Mouse (Mus musculus): ENCODE measurements at regions not wholly inside any gene's neighbourhood (a gene's known extent, or its start where the extent isn't known, plus 50 kb on each side); places are given as distances from the start of the nearest gene placed in this dataset.
A peak's percentile ranks its signal among the peaks of the same experiment; 100 is the strongest.

DNA sequence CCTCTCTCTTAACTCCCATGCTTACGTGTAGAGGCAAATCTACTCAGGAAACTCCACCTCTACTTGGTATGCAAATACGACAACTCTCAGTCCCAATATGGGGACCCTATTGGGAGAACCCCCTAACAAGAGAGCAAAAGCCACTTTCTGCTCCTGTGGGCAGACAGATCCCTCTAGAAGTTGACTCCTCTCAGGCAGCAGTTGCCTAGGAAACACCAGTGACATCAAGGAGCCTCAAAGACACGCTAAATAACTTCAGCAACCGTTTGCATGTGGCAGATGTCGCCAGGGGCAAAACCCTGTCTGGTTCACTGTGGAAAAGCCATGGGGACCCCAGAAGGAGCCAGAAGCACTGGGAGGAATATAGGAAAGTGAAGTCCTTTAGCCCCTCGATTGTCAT is 147.5 kb downstream of the Rybp start:
- Histone ChIP-seq H3K4me1 (replicated peaks) (peaks cover 41% of the 10 kb centered on the region), H3K9me3 (no peaks in the 10 kb centered on the region), H3K4me3 (replicated peaks) (no peak overlapping the region), H3K36me3 (no peaks in the 10 kb centered on the region), H3K27me3 (peaks cover 24% of the 10 kb centered on the region), H3K9ac (replicated peaks) (no peak overlapping the region), H3K27ac (no peak overlapping the region), H3K4me2 (replicated peaks) (no peak overlapping the region)
- WGBS: 27% methylated on average over 6 of the region's 6 CpGs
- ATAC-seq: no peak; the same call in 1 of the 2 replicates

DNA sequence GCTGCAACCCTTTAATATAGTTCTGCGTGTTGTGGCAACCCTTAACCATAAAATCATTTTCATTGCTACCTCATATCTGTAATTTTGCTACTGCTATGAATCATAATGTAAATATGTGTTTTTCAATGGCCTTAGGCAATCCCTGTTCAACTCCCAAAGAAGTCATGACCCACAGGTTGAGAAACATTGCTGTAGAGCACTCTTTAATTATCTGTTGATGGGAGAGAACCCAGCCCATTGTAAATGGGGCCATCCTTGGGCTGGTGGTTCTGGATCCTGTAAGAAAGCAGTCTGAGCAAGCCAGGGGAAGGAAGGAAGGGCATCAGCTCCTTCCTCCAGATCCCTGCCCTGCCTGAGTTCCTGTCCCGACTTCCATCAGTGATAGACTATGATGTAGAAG is 148.6 kb downstream of the Rybp start:
- Histone ChIP-seq H3K9ac (replicated peaks) (no peak overlapping the region), H3K9me3 (no peaks in the 10 kb centered on the region), H3K4me3 (replicated peaks) (no peak overlapping the region), H3K4me2 (replicated peaks) (no peak overlapping the region), H3K4me1 (replicated peaks) (peaks cover 40% of the 10 kb centered on the region), H3K27me3 (peaks cover 24% of the 10 kb centered on the region), H3K36me3 (no peaks in the 10 kb centered on the region), H3K27ac (no peak overlapping the region)
- no peak for ATAC-seq
- WGBS: 96% methylated on average over 2 of the region's 2 CpGs

DNA sequence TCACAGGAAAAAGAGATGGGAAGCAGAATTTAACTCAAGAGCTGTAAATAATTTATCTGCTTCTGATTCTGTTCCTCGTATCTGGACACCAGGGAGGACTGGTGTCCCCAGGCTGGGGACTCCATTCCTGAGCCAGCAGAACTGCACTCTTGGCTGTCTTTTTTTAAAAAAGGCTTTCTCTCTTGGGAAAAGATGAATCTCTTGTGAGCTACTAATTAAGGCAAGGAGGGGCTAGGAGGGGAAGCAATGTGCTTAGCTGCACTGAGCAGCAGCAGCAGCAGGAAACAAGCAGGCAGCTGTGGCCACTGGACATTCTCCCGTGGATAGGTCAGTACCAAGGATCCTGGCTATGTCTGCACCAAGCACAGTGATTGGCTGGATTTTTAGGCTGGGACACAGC is 152.1 kb downstream of the Rybp start:
- no peak overlapping the region for H3K9ac ChIP-seq (replicated peaks)
- H3K4me3 ChIP-seq (replicated peaks): no peak overlapping the region
- 31% methylated on average over 2 of the region's 2 CpGs for WGBS

GRCm38 (mm10) chr6:100133970-100134369 is 153.3 kb downstream of the Rybp start:
- Histone ChIP-seq H3K27ac (no peak overlapping the region), H3K36me3 (no peaks in the 10 kb centered on the region), H3K4me3 (replicated peaks) (no peak overlapping the region), H3K27me3 (peaks cover 16% of the 10 kb centered on the region; the same call in 1 of the 2 replicates), H3K4me1 (replicated peaks) (peaks cover 26% of the 10 kb centered on the region), H3K9ac (replicated peaks) (no peak overlapping the region), H3K4me2 (replicated peaks) (no peak overlapping the region), H3K9me3 (no peaks in the 10 kb centered on the region)
- ATAC-seq: peak; percentile 53
- WGBS: 47% methylated on average over 9 of the region's 9 CpGs

More for the DNA sequence above, 152.1 kb downstream of the Rybp start:
- Histone ChIP-seq H3K27ac (no peak overlapping the region), H3K4me2 (replicated peaks) (no peak overlapping the region), H3K9me3 (no peaks in the 10 kb centered on the region), H3K27me3 (peaks cover 16% of the 10 kb centered on the region; the same call in 1 of the 2 replicates), H3K4me1 (replicated peaks) (peaks cover 36% of the 10 kb centered on the region), H3K36me3 (no peaks in the 10 kb centered on the region)
- ATAC-seq: no peak

GRCm38 (mm10) chr6:100132916-100133600 is 154.2 kb downstream of the Rybp start:
- Histone ChIP-seq H3K9ac (replicated peaks) (no peak overlapping the region), H3K9me3 (no peaks in the 10 kb centered on the region), H3K27me3 (peaks cover 20% of the 10 kb centered on the region; the same call in 1 of the 2 replicates), H3K36me3 (no peaks in the 10 kb centered on the region), H3K4me3 (replicated peaks) (no peak overlapping the region), H3K4me2 (replicated peaks) (no peak overlapping the region), H3K27ac (peak overlapping the region; percentile 58; the same call in 1 of the 2 replicates), H3K4me1 (replicated peaks) (peaks cover 28% of the 10 kb centered on the region)
- 40% methylated on average over 4 of the region's 4 CpGs for WGBS
- peak; percentile 68; the same call in 1 of the 2 replicates for ATAC-seq

DNA sequence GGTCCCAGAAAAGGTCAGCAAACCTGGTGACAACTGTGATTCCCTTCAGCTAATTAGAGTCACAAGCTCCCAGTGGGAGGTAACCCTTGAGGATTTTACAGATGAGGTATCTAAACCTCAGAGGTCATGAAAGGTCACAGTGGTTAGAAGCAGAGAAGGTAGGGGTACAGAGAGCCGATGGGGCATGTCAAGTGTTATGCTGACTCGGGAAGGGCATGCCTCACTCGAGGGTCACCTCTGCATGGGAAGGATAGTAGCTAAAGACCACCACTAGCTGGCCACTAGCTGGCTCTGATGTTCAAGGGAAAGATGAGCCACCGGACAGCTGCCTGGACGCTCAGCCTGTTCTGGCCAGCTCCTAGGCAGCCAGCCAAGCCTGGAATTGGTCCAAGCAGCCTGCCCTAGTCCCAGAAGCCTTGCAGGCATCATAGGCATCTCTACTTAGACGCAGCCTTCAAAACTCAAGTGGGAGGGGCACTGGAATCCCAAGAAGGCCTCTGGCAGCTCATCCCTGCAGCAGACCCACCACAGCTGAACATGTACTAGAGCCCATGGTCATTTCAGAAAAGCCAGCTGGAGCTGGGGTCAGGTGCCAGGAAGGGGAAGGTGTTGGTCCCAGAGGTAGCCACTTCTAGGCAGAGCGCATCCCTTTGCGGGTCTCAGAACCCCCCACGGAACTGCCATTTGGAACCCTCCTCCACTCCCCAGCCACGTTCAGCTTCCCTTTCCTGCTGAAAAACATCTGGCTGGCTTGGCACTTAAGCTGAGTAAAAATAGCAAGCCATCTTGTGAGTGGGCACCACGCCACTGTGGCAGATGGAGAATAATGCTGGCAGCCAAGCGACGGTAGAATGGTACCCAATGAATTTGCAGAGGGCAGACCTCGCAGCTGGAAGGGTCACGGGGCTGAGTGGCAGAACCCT is 159.8 kb downstream of the Rybp start:
- Histone ChIP-seq H3K4me3 (replicated peaks) (no peak overlapping the region), H3K36me3 (no peaks in the 10 kb centered on the region), H3K4me2 (replicated peaks) (no peak overlapping the region), H3K27ac (no peak overlapping the region), H3K9ac (replicated peaks) (no peak overlapping the region), H3K4me1 (replicated peaks) (peaks cover 15% of the 10 kb centered on the region), H3K27me3 (peaks cover 21% of the 10 kb centered on the region), H3K9me3 (peaks cover 6% of the 10 kb centered on the region; the same call in 1 of the 2 replicates)
- 47% methylated on average over 15 of the region's 15 CpGs for WGBS
- peak; percentile 72 for ATAC-seq

DNA sequence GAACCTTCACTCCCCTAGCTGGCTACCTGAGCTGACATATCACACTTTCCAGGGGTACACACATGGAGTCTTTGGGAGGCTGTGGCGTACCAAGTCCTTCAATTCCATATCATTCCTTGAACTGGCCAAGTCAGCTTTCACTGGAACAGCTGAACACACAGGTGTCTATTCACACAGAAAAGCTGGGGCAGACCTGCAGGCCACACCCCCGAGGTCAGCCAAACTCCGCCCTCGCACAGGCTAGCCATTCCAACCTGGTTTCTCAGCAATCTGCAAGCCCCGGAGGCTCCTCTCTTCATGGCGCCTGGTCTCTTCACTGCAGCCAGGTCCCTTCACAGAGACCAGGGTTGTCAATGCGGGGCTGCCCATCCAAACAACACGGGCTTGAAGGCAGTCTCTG is 160.5 kb downstream of the Rybp start:
- no peak for ATAC-seq
- H3K36me3 ChIP-seq: no peaks in the 10 kb centered on the region
- H3K4me1 ChIP-seq (replicated peaks): peaks cover 15% of the 10 kb centered on the region
- no peak overlapping the region for H3K9ac ChIP-seq (replicated peaks)
- peaks cover 24% of the 10 kb centered on the region for H3K27me3 ChIP-seq
- H3K4me3 ChIP-seq (replicated peaks): no peak overlapping the region
- H3K4me2 ChIP-seq (replicated peaks): no peak overlapping the region
- H3K9me3 ChIP-seq: peaks cover 6% of the 10 kb centered on the region; the same call in 1 of the 2 replicates
- no peak overlapping the region for H3K27ac ChIP-seq
- WGBS: 50% methylated on average over 8 of the region's 8 CpGs

GRCm38 (mm10) chr6:100126326-100126725 is 161.0 kb downstream of the Rybp start:
- 76% methylated on average over 3 of the region's 3 CpGs for WGBS
- Histone ChIP-seq H3K4me2 (replicated peaks) (no peak overlapping the region), H3K9ac (replicated peaks) (no peak overlapping the region), H3K4me3 (replicated peaks) (no peak overlapping the region), H3K36me3 (no peaks in the 10 kb centered on the region), H3K9me3 (peaks cover 6% of the 10 kb centered on the region; the same call in 1 of the 2 replicates), H3K27me3 (peaks cover 23% of the 10 kb centered on the region), H3K4me1 (replicated peaks) (peaks cover 16% of the 10 kb centered on the region), H3K27ac (no peak overlapping the region)
- no peak for ATAC-seq

- H3K9ac ChIP-seq (replicated peaks): no peak overlapping the region
- peaks cover 10% of the 10 kb centered on the region for H3K27me3 ChIP-seq
- H3K9me3 ChIP-seq: peaks cover 6% of the 10 kb centered on the region; the same call in 1 of the 2 replicates
- 68% methylated on average over 6 of the region's 6 CpGs for WGBS
- H3K36me3 ChIP-seq: no peaks in the 10 kb centered on the region
- ATAC-seq: no peak
- peaks cover 18% of the 10 kb centered on the region for H3K4me1 ChIP-seq (replicated peaks)
- H3K4me3 ChIP-seq (replicated peaks): no peak overlapping the region
- H3K27ac ChIP-seq: no peak overlapping the region
- H3K4me2 ChIP-seq (replicated peaks): no peak overlapping the region
Measured at GRCm38 (mm10) chr6:100121240-100121639, 166.0 kb downstream of the Rybp start.

- 41% methylated on average over 16 of the region's 16 CpGs for WGBS
- ATAC-seq: peak; percentile 59; the same call in 1 of the 2 replicates
- H3K9ac ChIP-seq (replicated peaks): 0 out of 2 replicates have a peak overlapping the region, but pooled peaks have one; percentile 5
Measured at GRCm38 (mm10) chr6:100120017-100120944, 167.0 kb downstream of the Rybp start.

GRCm38 (mm10) chr6:100117084-100117483 is 170.2 kb downstream of the Rybp start:
- no peak overlapping the region for H3K27ac ChIP-seq
- no peaks in the 10 kb centered on the region for H3K9me3 ChIP-seq
- H3K4me2 ChIP-seq (replicated peaks): no peak overlapping the region
- H3K36me3 ChIP-seq: no peaks in the 10 kb centered on the region
- no peak for ATAC-seq
- H3K9ac ChIP-seq (replicated peaks): no peak overlapping the region
- no peak overlapping the region for H3K4me3 ChIP-seq (replicated peaks)
- 98% methylated on average over 3 of the region's 3 CpGs for WGBS
- H3K4me1 ChIP-seq (replicated peaks): peaks cover 18% of the 10 kb centered on the region
- no peaks in the 10 kb centered on the region for H3K27me3 ChIP-seq

More at GRCm38 (mm10) chr6:100120017-100120944, 167.0 kb downstream of the Rybp start:
- no peak overlapping the region for H3K27ac ChIP-seq
- peaks cover 10% of the 10 kb centered on the region for H3K27me3 ChIP-seq
- H3K4me1 ChIP-seq (replicated peaks): peaks cover 18% of the 10 kb centered on the region
- H3K36me3 ChIP-seq: no peaks in the 10 kb centered on the region
- H3K4me3 ChIP-seq (replicated peaks): no peak overlapping the region
- H3K4me2 ChIP-seq (replicated peaks): no peak overlapping the region
- H3K9me3 ChIP-seq: peaks cover 5% of the 10 kb centered on the region; the same call in 1 of the 2 replicates

All from midbrain, embryonic 13.5 days (tissue).